Mouse (Mus musculus) brain, embryonic 14.5 days (tissue): ENCODE measurements around the gene Gatad2a.

ENCODE experiments used
- CTCF ChIP-seq: fragments of 200-500 bp; IDR thresholded peaks from 2 replicates; pipeline ENCODE4 v1.5.1; 2012; ENCODE audit warnings: inconsistent platforms, mild to moderate bottlenecking, moderate library complexity, borderline replicate concordance; ENCODE audit not compliant: insufficient read depth, insufficient read length; ENCODE audit errors: extremely low read depth
- POLR2A ChIP-seq: fragments of 200-500 bp; IDR thresholded peaks from 2 replicates; pipeline ENCODE4 v1.6.1; 2012; ENCODE audit warnings: mild to moderate bottlenecking, inconsistent platforms, borderline replicate concordance; ENCODE audit not compliant: poor library complexity, insufficient read depth, insufficient read length, severe bottlenecking; ENCODE audit errors: extremely low read depth

DNA sequence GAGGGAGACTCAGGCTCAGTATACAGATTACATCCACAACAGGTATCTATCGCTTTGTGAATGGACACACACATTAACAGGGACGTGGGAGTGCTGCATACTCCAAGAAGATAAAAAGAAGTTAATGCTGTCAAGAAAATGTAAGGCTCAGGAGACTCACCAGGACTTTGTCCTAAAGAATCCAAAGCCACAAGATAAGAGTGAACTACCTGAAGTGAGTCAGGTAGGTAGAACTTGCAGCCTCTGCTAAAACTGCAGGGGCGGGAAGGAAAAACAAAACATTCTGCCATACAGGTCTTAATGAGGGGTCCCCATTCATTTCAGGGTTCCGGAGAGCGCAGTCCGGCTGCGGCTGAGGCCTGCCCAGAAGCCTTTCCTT is 23.1 kb downstream of the Gatad2a start:
- TF ChIP-seq CTCF = no peak
- no peak for TF ChIP-seq POLR2A
